Mouse (Mus musculus) stomach, embryonic 14.5 days (tissue): ENCODE data around the gene Gm38655. TPM values are rescaled to one million over a fixed set of nuclear protein-coding genes. Genes with fewer than 3 reads are reported as not detected.

Experiments
- ATAC-seq: fragments of 200-750 bp; cut with Nextera tagmentation; 2 replicates; pipeline ENCODE4 v1.8.0; 2017; ENCODE audit warnings: low read depth, moderate TSS enrichment; ENCODE audit not compliant: insufficient number of reproducible peaks, insufficient read depth, low FRiP score
- H3K27ac ChIP-seq: fragments of 300-500 bp; sonication (generic); 2 replicates; pipeline ENCODE4 v1.5.1; 2014; ENCODE audit warnings: mild to moderate bottlenecking, low read length, moderate library complexity, mixed read lengths
- H3K27me3 ChIP-seq: fragments of 300-500 bp; sonication (generic); 2 replicates; pipeline ENCODE4 v1.6.1; 2014; ENCODE audit warnings: low read length, control low read depth, mixed read lengths; ENCODE audit not compliant: control insufficient read depth, insufficient read depth
- H3K36me3 ChIP-seq: fragments of 300-500 bp; sonication (generic); 2 replicates; pipeline ENCODE4 v1.6.1; 2014; ENCODE audit warnings: mild to moderate bottlenecking, control low read depth, low read length, moderate library complexity, mixed read lengths; ENCODE audit not compliant: control insufficient read depth, insufficient read depth
- H3K4me1 ChIP-seq: fragments of 300-500 bp; sonication (generic); 2 replicates; pipeline ENCODE4 v1.6.1; 2014; ENCODE audit warnings: low read length, control low read depth, mixed read lengths; ENCODE audit not compliant: control insufficient read depth, insufficient read depth
- H3K4me2 ChIP-seq: fragments of 300-500 bp; sonication (generic); replicated peaks from 2 replicates; pipeline ENCODE4 v1.6.1; 2014; ENCODE audit warnings: low read depth, low read length, control low read depth
- H3K4me3 ChIP-seq: fragments of 300-500 bp; sonication (generic); 2 replicates; pipeline ENCODE4 v1.5.1; 2014; ENCODE audit warnings: low read depth, low read length, control low read depth
- H3K9ac ChIP-seq: fragments of 300-500 bp; sonication (generic); replicated peaks from 2 replicates; pipeline ENCODE4 v1.6.1; 2014; ENCODE audit warnings: low read depth, mild to moderate bottlenecking, control low read depth, low read length, moderate library complexity, mixed read lengths
- H3K9me3 ChIP-seq: fragments of 300-500 bp; sonication (generic); 2 replicates; pipeline ENCODE4 v1.6.1; 2016; ENCODE audit warnings: low read depth, low read length, control low read depth; ENCODE audit not compliant: control insufficient read depth
- WGBS: fragments of 180-500 bp; shearing (Covaris S2); extraction: QIAGEN DNeasy Blood & Tissue Kit; methylation state at CpG from one replicate; pipeline ENCODE4 v1.1.7; 2014; 5-methylcytosine and 5-hydroxymethylcytosine counted together
- polyA plus RNA-seq: library from polyadenylated mRNA; unstranded; fragments of >200 nt; fragmentation: Nextera tagmentation; extraction: Ambion mirVana; gene quantifications from 2 replicates; pipeline ENCODE4 v1.2.1, GENCODE M21; 2014

Gm38655 gene
- polyA plus RNA-seq, 1 experiment from 2014 or later: 3.3 TPM

DNA sequence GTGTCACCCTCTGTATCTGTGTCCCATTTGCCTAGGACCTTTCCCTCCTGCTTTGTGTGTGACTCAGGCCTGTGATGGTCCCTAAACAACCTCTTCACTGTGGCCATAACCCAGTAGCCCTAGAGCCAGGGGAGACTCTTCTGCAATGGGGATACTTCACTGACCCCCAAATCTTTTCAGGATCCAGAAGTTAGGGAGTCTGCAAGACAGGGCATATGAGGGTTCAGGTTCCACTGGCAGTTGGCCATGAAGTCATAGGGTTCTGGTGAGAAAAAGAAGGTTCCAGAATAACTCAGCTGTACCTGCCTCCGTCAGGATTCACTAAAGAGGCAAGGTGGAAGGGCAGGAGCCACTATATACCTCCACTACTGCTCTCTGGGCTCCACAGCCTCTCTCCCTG is 13.1 kb downstream of the Gm38655 start, which contains the start of gene Ccdc154:
Ccdc154 (plus strand) TSS at position 301 of the 400 bp plus-strand sequence.
- H3K36me3 ChIP-seq: peaks cover 14% of the 10 kb centered on the region
- ATAC-seq: no peak
- WGBS: 100% methylated on average over 1 of the region's 1 CpGs

DNA sequence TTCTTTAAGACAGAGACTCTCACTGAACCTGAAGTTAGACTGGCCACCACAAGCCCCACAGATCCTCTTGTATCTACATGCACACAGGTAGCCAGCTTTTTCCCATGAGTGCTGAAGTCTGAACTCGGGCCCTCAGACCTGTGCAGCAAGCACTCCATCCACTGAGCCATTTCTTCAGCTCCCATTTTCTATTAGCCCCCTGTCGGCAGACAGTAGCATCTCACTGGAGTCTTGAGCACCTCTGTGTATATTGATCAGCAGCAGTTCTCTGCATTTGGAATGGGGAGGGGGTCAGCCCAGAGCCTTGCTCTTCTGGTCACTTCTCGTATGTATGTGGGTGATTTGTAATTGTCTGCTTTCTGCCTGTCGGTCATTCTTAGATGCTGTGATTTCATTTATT is 35.3 kb downstream of the Gm38655 start:
- Histone ChIP-seq H3K4me3 (no peak overlapping the region), H3K9ac (no peak overlapping the region), H3K27ac (no peak overlapping the region), H3K36me3 (no peaks in the 10 kb centered on the region; the same call in 1 of the 2 replicates), H3K27me3 (no peaks in the 10 kb centered on the region), H3K4me2 (no peak overlapping the region), H3K4me1 (no peaks in the 10 kb centered on the region), H3K9me3 (no peaks in the 10 kb centered on the region)
- ATAC-seq: no peak
- 64% methylated on average over 4 of the region's 4 CpGs for WGBS

More for the DNA sequence above, 13.1 kb downstream of the Gm38655 start, which contains the start of gene Ccdc154:
- Histone ChIP-seq H3K4me3 (no peak within 1 kb of the TSS), H3K4me1 (peaks cover 6% of the 10 kb centered on the region; the same call in 1 of the 2 replicates), H3K9ac (no peak within 1 kb of the TSS), H3K27ac (peak within 1 kb of the TSS; percentile 2; the same call in 1 of the 2 replicates), H3K4me2 (no peak within 1 kb of the TSS), H3K9me3 (no peaks in the 10 kb centered on the region), H3K27me3 (no peaks in the 10 kb centered on the region)

DNA sequence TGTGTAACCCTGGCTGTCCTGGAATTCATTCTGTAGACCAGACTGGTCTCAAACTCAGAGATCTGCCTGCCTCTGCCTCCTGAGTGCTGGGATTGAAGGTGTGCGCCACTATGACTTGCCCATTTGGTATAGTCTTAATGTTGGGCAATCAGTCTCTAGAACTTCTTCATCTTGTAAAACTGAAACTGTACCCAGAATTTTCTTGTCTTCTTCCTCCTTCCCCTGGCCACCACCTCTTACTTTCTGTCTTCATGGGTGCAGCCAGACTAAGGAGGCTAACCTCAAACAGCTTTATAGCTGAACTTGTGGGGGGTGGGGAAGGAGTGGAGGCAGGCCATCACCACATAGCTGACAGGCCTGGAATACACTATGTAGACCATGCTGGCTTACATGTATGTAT is 36.5 kb downstream of the Gm38655 start:
- Histone ChIP-seq H3K9ac (no peak overlapping the region), H3K27ac (no peak overlapping the region), H3K4me3 (no peak overlapping the region), H3K4me2 (no peak overlapping the region), H3K36me3 (no peaks in the 10 kb centered on the region; the same call in 1 of the 2 replicates), H3K27me3 (no peaks in the 10 kb centered on the region), H3K9me3 (no peaks in the 10 kb centered on the region), H3K4me1 (peaks cover 9% of the 10 kb centered on the region)
- ATAC-seq: no peak
- WGBS: 100% methylated on average over 1 of the region's 1 CpGs

DNA sequence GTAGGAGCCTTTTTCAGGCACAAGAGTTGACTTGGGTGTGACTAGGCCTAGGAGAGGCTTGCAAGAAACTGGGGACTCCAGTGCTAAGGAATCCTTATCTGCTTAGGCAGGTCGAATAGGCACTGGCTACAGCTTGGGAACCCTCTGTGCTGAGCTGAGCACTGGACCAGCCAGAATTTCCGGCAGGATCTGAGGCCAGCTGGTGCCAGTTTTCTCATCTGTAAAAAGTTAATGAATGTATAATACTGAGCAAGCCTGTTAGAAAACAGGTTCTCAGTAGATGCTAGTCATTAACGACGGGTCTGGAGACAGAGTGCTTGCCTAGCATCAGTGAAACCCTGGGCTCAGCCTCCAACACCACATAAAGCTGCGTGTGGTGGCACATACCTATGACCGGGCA is 39.6 kb downstream of the Gm38655 start:
- Histone ChIP-seq H3K27me3 (no peaks in the 10 kb centered on the region), H3K4me1 (peaks cover 9% of the 10 kb centered on the region), H3K9ac (no peak overlapping the region), H3K36me3 (no peaks in the 10 kb centered on the region; the same call in 1 of the 2 replicates), H3K4me3 (no peak overlapping the region), H3K4me2 (no peak overlapping the region), H3K27ac (no peak overlapping the region), H3K9me3 (no peaks in the 10 kb centered on the region)
- ATAC-seq: no peak
- WGBS: 81% methylated on average over 6 of the region's 6 CpGs

DNA sequence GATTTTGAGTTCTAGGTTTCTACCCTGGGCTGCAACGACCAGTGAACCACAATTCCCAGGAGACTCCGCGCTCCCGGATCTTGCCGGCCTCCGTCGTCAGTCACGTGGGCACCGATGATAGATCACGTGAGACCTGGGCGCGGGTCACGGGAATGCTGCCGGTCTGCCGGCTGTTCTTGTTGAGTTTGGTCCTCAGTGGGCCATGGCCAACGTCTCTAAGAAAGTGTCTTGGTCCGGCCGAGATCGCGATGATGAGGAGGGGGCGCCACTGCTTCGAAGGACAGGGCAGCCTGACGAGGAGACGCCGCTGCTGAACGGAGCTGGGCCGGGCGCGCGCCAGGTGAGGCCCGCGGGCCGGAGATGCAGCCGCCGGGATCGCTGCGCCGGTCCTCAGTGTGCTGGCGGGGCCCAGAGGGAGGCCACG is 42.0 kb downstream of the Gm38655 start, which contains the start of gene Clcn7:
Clcn7 (plus strand) TSS at position 117 of the 424 bp plus-strand sequence.
- Histone ChIP-seq H3K36me3 (no peaks in the 10 kb centered on the region; the same call in 1 of the 2 replicates), H3K27ac (no peak within 1 kb of the TSS), H3K9ac (peak within 1 kb of the TSS; percentile 59), H3K9me3 (no peaks in the 10 kb centered on the region), H3K27me3 (no peaks in the 10 kb centered on the region), H3K4me3 (peak within 1 kb of the TSS; percentile 96), H3K4me2 (peak within 1 kb of the TSS; percentile 70), H3K4me1 (peaks cover 9% of the 10 kb centered on the region)
- WGBS: under 1% methylated on average over 40 of the region's 40 CpGs
- ATAC-seq: peak; percentile 95

DNA sequence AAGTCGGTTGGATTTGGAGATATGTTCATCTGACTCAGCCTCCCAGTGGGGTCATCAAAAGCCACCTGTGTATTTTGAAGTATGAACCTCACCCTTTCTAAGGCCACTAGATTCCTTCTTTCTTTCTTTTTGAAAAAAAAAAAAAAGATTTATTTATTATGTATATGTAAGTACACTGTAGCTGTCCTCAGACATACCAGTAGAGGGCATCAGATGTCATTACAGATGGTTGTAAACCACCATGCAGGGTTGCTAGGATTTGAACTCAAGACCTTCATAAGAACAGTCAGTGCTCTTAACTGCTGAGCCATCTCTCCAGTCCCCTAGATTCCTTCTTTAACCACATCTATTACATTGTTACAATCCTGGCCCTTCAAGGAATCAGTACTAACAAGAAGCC is 45.2 kb downstream of the Gm38655 start:
- ATAC-seq: no peak
- H3K27me3 ChIP-seq: no peaks in the 10 kb centered on the region
- H3K9ac ChIP-seq: no peak overlapping the region
- H3K4me1 ChIP-seq: peaks cover 9% of the 10 kb centered on the region
- no peaks in the 10 kb centered on the region for H3K36me3 ChIP-seq
- H3K4me2 ChIP-seq: no peak overlapping the region
- no peak overlapping the region for H3K27ac ChIP-seq
- WGBS: 85% methylated on average over 1 of the region's 1 CpGs
- no peak overlapping the region for H3K4me3 ChIP-seq
- no peaks in the 10 kb centered on the region for H3K9me3 ChIP-seq

DNA sequence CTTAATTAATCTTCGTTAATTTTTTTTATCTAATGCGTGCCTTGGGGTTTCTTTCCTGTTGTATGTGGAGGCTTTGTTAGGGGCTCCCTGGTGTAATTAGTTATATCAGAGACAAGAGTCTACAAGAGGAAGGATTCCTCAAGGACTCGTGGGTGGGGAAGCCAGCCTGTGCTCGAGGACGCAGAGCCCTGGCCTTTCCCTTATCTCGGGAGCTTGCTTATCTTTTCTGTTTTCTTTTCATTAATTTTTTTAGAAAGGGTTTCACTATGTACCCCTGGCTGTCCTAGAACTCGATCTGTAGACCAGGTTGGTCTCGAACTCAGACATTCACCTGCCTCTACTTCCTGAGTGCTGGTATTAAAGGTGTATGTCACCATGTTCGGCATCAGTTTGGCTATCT is 47.6 kb downstream of the Gm38655 start:
- no peaks in the 10 kb centered on the region for H3K9me3 ChIP-seq
- H3K36me3 ChIP-seq: no peaks in the 10 kb centered on the region
- H3K4me2 ChIP-seq: no peak overlapping the region
- no peaks in the 10 kb centered on the region for H3K4me1 ChIP-seq
- WGBS: 59% methylated on average over 9 of the region's 9 CpGs
- no peaks in the 10 kb centered on the region for H3K27me3 ChIP-seq
- H3K9ac ChIP-seq: no peak overlapping the region
- no peak overlapping the region for H3K4me3 ChIP-seq
- ATAC-seq: no peak
- H3K27ac ChIP-seq: no peak overlapping the region

DNA sequence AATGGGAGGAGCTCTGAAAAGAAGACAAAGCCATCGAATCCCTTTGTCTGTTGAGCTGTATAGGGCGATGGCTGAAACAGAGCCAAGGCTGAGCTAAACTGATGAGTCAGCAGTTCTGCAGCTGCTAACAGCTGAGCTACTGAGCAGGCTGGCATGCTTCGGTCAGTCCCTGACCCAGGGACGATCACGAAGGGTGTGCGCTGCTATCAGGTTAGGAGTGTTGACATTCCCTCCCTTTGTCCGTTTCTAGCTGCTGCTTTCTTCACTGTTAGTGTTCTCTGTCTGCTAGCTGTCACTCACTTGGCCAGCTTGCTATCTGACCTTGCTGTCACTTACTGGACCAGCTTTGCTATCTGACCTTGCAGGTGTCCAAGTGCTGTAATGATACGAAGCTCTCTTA is 48.2 kb downstream of the Gm38655 start:
- Histone ChIP-seq H3K4me2 (no peak overlapping the region), H3K36me3 (no peaks in the 10 kb centered on the region), H3K9ac (no peak overlapping the region), H3K4me1 (no peaks in the 10 kb centered on the region), H3K9me3 (no peaks in the 10 kb centered on the region), H3K4me3 (no peak overlapping the region), H3K27me3 (no peaks in the 10 kb centered on the region), H3K27ac (no peak overlapping the region)
- ATAC-seq: 0 out of 2 replicates have a peak, but pooled peaks have one; percentile 18
- WGBS: 44% methylated on average over 8 of the region's 8 CpGs
